Mouse (Mus musculus) neural tube, embryonic 14.5 days (tissue): Measurements from ENCODE around the gene Itgb1bp1. TPM values are rescaled to one million over a fixed set of nuclear protein-coding genes. Genes with fewer than 3 reads are reported as not detected.

ENCODE experiments used
- ATAC-seq: fragments of 200-750 bp; cut with Nextera tagmentation; 2 replicates; pipeline ENCODE4 v1.8.0; 2017; ENCODE audit warnings: low read depth, mild to moderate bottlenecking, moderate TSS enrichment, moderate library complexity
- H3K27ac ChIP-seq: fragments of 300-500 bp; sonication (generic); 2 replicates; pipeline ENCODE4 v1.5.1; 2014; ENCODE audit warnings: low read depth, mild to moderate bottlenecking, control low read depth, low read length, moderate library complexity, mixed read lengths
- H3K27me3 ChIP-seq: fragments of 300-500 bp; sonication (generic); 2 replicates; pipeline ENCODE4 v1.6.1; 2014; ENCODE audit warnings: low read length; ENCODE audit not compliant: control insufficient read depth, insufficient read depth
- H3K36me3 ChIP-seq: fragments of 300-500 bp; sonication (generic); 2 replicates; pipeline ENCODE4 v1.6.1; 2014; ENCODE audit warnings: low read length, mixed read lengths; ENCODE audit not compliant: control insufficient read depth, insufficient read depth
- H3K4me1 ChIP-seq: fragments of 300-500 bp; sonication (generic); 2 replicates; pipeline ENCODE4 v1.6.1; 2014; ENCODE audit warnings: low read length; ENCODE audit not compliant: control insufficient read depth, insufficient read depth
- H3K4me2 ChIP-seq: fragments of 300-500 bp; sonication (generic); 2 replicates; pipeline ENCODE4 v1.6.1; 2014; ENCODE audit warnings: mild to moderate bottlenecking, low read depth, low read length, control low read depth
- H3K4me3 ChIP-seq: fragments of 300-500 bp; sonication (generic); 2 replicates; pipeline ENCODE4 v1.5.1; 2014; ENCODE audit warnings: low read depth, low read length, control low read depth, mixed read lengths
- H3K9ac ChIP-seq: fragments of 300-500 bp; sonication (generic); replicated peaks from 2 replicates; pipeline ENCODE4 v1.6.1; 2014; ENCODE audit warnings: low read depth, mild to moderate bottlenecking, control low read depth, low read length, mixed read lengths
- H3K9me3 ChIP-seq: fragments of 300-500 bp; sonication (generic); 2 replicates; pipeline ENCODE4 v1.6.1; 2016; ENCODE audit warnings: low read length; ENCODE audit not compliant: control insufficient read depth
- WGBS: fragments of 180-500 bp; shearing (Covaris S2); extraction: QIAGEN DNeasy Blood & Tissue Kit; methylation state at CpG from one replicate; pipeline ENCODE4 v1.1.7; 2014; 5-methylcytosine and 5-hydroxymethylcytosine counted together
- polyA plus RNA-seq: library from polyadenylated mRNA; unstranded; fragments of >200 nt; fragmentation: Nextera tagmentation; extraction: Ambion mirVana; gene quantifications from 2 replicates; pipeline ENCODE4 v1.2.1, GENCODE M21; 2014

Gene Itgb1bp1
- polyA plus RNA-seq, 1 experiment from 2014 or later: 40.6 TPM

DNA sequence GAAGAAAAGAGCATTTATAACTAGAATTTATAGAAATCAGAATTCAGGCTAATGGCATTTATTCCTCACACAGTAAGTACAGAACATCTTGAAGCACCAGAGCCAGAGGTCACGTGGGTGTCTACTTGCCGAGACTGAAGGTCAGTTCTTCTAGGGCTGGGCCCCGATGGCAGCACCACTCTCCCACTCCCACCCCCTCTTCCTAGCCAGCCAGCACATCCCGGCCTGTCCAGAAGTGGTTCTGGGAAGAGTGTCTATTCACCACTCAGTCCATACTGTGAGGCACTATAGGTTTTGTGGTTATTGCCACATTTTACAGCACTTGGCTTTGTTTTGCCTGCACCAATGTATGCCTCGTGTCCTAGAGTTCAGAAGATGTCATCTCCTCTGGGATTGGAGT lies 38.0 kb upstream of the Itgb1bp1 start:
- H3K27me3 ChIP-seq: no peaks in the 10 kb centered on the region
- WGBS: 33% methylated on average over 5 of the region's 5 CpGs
- no peaks in the 10 kb centered on the region for H3K9me3 ChIP-seq
- peaks cover 24% of the 10 kb centered on the region for H3K36me3 ChIP-seq
- no peak overlapping the region for H3K9ac ChIP-seq
- H3K4me3 ChIP-seq: no peak overlapping the region
- H3K4me1 ChIP-seq: no peaks in the 10 kb centered on the region
- H3K4me2 ChIP-seq: no peak overlapping the region
- no peak for ATAC-seq
- H3K27ac ChIP-seq: no peak overlapping the region

DNA sequence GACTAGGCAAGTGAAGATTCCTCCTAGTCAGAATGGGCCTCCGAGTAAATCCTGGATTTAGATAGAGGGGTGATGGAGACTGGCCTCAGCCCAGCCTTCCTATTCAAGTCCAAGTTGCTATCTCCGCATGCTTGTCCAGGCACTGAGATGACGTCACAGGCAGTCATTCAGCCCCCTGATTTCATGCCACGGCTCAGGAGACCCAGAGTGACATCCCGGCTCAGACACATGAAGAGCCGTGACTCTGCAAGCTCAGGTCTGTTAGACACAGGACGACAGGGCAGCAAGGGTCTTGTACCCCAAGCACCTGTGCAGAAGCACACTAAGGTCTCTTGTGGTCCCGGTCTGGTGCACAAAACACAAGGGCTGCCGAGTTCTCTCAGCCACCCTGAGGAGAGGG lies 36.8 kb upstream of the Itgb1bp1 start:
- peaks cover 20% of the 10 kb centered on the region for H3K36me3 ChIP-seq
- H3K27ac ChIP-seq: no peak overlapping the region
- H3K27me3 ChIP-seq: no peaks in the 10 kb centered on the region
- H3K4me2 ChIP-seq: no peak overlapping the region
- ATAC-seq: no peak
- WGBS: 83% methylated on average over 9 of the region's 9 CpGs
- H3K9ac ChIP-seq: no peak overlapping the region
- H3K9me3 ChIP-seq: no peaks in the 10 kb centered on the region
- no peaks in the 10 kb centered on the region for H3K4me1 ChIP-seq
- H3K4me3 ChIP-seq: no peak overlapping the region

DNA sequence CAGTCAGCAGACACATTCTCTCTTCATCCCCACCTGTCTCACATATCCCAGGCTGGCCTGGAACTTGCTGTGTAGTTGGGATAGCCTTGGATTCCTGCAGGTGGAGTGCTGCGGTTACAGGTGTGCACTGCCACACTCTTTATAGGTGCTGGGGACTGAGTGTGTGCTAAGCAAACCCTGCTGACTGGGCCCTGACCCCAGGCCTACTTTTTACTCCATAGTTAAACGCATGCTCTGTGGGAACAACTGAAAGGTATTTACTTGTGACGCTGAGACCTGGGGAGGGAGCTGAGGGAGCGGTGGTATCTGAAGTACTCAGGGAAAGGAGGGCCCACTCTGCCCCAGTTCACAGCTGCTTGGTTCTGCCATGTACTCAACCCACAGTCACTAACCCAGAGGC lies 36.2 kb upstream of the Itgb1bp1 start:
- no peak for ATAC-seq
- no peak overlapping the region for H3K9ac ChIP-seq
- H3K4me3 ChIP-seq: no peak overlapping the region
- no peaks in the 10 kb centered on the region for H3K9me3 ChIP-seq
- peaks cover 15% of the 10 kb centered on the region for H3K36me3 ChIP-seq
- H3K4me2 ChIP-seq: no peak overlapping the region
- no peaks in the 10 kb centered on the region for H3K4me1 ChIP-seq
- H3K27ac ChIP-seq: no peak overlapping the region
- H3K27me3 ChIP-seq: no peaks in the 10 kb centered on the region
- 90% methylated on average over 4 of the region's 4 CpGs for WGBS

DNA sequence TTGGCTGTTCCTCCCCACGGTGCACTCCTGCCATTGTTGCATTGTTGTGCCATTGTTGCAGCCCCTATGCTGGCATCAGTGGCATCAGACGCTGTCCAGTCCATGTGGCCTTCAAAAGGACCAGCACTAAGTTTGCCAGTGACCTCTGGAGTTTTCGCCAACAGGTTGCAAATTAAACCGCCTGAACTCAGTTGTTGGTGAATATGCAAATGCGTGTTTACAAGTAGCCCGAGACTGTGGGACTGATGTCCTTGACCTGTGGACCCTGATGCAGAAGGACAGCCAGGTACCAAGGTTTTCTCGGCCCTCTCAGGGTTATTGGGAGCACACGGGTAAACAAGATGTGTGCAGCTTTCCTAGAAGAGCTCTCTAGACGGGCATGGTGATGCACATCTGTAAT lies 35.1 kb upstream of the Itgb1bp1 start:
- H3K9ac ChIP-seq: no peak overlapping the region
- no peaks in the 10 kb centered on the region for H3K27me3 ChIP-seq
- H3K27ac ChIP-seq: no peak overlapping the region
- WGBS: 85% methylated on average over 9 of the region's 9 CpGs
- no peaks in the 10 kb centered on the region for H3K9me3 ChIP-seq
- no peak for ATAC-seq
- H3K4me3 ChIP-seq: no peak overlapping the region
- H3K4me1 ChIP-seq: no peaks in the 10 kb centered on the region
- H3K36me3 ChIP-seq: peaks cover 15% of the 10 kb centered on the region
- H3K4me2 ChIP-seq: no peak overlapping the region

DNA sequence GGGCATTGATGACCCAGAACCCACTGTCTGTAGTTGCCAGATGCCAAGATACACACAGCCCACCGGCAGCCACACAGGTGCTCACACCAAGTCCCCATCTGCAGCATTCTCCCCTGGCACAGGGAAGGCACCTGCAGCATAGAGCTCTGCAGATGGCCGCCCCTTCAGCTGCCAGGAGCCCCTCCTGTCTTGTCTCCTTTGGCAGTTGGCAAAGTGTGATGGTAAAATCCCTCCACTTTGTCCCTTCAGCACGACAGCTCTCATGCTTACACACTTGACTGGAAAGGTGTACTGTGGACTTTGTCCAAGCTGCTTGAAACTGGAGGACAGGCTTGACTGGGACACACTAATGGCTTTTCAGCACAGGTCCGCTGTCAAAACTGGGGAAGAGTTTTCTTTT lies 34.2 kb upstream of the Itgb1bp1 start:
- Histone ChIP-seq H3K27me3 (no peaks in the 10 kb centered on the region), H3K4me1 (no peaks in the 10 kb centered on the region), H3K9ac (no peak overlapping the region), H3K36me3 (peaks cover 12% of the 10 kb centered on the region; the same call in 1 of the 2 replicates), H3K4me2 (no peak overlapping the region), H3K27ac (no peak overlapping the region), H3K9me3 (no peaks in the 10 kb centered on the region), H3K4me3 (no peak overlapping the region)
- WGBS: 87% methylated on average over 4 of the region's 4 CpGs
- ATAC-seq: no peak

DNA sequence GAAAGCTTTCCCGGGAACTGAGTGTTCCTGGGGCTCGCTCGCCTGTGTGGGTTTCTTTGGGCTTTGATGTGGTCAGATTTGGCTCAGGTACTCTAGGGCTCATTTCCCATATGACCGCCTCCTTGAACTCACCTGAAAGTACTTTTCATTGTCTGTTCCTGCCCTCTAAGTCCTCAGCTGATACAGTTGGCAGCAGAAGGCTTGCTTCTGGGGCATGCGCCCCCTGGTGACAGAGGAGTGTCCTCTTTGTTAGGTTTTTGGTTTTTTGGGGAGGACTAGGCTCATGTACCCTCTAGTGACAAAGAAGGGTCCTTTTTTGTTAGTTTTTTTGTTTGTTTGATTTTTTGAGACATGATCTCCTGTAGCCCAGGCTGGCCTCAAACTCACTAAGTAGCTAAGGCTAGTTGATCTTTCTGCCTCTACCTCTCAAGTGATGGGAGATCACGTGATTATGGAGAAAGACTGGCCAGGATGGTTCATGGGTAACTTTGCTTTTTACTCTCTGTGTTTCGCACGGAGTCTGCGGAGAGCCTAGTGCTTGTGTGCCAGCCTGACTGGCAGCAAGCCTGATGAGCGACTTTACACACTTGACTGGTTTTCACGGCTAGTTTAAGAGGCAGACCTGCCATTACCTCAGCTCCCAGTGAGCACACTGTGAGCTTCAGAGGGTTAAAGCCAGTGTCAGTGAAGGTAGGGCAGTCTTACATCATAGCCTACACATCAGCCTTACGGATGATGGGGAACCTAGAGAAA lies 32.2 kb upstream of the Itgb1bp1 start:
- ATAC-seq: no peak
- H3K4me3 ChIP-seq: no peak overlapping the region
- H3K36me3 ChIP-seq: peaks cover 8% of the 10 kb centered on the region
- H3K9ac ChIP-seq: no peak overlapping the region
- WGBS: 76% methylated on average over 12 of the region's 12 CpGs
- no peaks in the 10 kb centered on the region for H3K27me3 ChIP-seq
- no peak overlapping the region for H3K27ac ChIP-seq
- H3K9me3 ChIP-seq: no peaks in the 10 kb centered on the region
- no peaks in the 10 kb centered on the region for H3K4me1 ChIP-seq
- H3K4me2 ChIP-seq: no peak overlapping the region

DNA sequence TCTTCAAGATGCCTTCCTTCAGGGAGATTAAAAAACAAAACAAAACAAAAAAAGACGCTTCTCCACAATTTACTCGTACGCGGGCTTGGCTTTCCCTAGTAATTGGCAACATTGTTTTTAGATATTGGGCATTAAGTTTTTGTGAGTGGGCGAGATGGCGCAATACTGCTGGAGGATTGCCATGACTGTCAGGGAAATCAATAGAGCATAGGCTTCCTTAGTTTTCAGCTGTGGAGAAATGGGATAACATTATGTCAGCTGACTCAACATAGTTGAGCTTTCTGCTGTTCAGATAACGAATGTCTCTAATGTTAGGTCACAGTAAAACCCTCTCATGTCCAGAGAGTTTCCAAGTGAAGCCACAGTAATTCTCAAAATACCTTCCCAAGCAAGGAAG lies 30.8 kb upstream of the Itgb1bp1 start:
- no peaks in the 10 kb centered on the region for H3K4me1 ChIP-seq
- ATAC-seq: no peak
- no peak overlapping the region; the same call in 1 of the 2 replicates for H3K9ac ChIP-seq
- peak overlapping the region; percentile 56 for H3K4me2 ChIP-seq
- H3K27me3 ChIP-seq: no peaks in the 10 kb centered on the region
- no peak overlapping the region for H3K27ac ChIP-seq
- WGBS: 32% methylated on average over 7 of the region's 7 CpGs
- peaks cover 20% of the 10 kb centered on the region for H3K36me3 ChIP-seq
- no peaks in the 10 kb centered on the region for H3K9me3 ChIP-seq
- H3K4me3 ChIP-seq: peak overlapping the region; percentile 63

DNA sequence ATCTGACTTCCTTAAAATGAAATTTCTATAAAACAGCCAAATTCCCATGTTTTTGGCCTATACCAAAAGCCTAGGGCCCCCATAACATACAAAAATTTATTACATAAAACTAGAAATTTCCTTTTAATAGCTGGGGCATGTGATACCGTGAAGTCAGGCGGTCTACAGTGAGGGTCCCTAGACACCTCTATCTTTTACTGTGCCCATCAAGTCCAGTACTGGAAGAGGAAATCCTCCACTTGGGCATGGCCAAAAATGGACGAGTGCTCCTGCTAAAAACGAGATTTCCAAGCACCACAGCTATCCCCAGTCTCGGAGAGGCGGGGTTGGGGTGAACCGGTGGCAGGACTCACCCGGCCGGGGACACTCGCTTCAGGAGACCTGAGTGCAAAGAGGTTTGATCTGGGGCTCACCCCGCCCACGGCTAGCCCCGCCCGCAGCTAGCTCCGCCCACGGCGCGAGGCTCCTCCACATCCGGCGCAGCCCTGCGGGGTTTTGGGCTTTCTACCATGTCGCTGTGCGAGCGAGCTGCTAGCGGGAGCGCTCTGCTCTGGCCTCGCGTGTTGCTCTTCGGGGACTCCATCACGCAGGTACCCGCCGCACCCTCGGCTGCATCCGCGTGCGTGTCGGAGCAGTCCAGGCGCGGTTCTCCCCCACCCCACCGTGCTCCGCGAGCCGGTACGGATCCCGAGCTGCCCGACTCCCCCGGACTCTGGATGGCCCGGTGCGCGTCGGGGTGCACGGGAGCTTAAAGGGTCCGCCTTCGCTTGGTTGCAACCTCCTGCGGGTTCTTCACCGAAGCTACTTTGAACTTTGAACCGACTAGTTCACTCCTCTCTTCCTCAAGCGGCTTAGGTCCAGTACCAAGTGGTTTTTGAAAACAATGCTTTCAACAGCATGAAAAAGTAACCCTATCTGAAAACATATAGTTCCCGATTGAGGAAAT lies 30.1 kb upstream of the Itgb1bp1 start, which contains the start of gene Iah1:
Gene Iah1, plus strand, starts transcription at position 467 of the 946 bp plus-strand sequence.
- Histone ChIP-seq H3K4me2 (peak within 1 kb of the TSS; percentile 56), H3K27ac (no peak within 1 kb of the TSS), H3K36me3 (peaks cover 25% of the 10 kb centered on the region), H3K9ac (peak within 1 kb of the TSS; percentile 73), H3K27me3 (no peaks in the 10 kb centered on the region), H3K4me1 (no peaks in the 10 kb centered on the region), H3K9me3 (no peaks in the 10 kb centered on the region), H3K4me3 (peak within 1 kb of the TSS; percentile 63)
- peak; percentile 91 for ATAC-seq
- 2% methylated on average over 55 of the region's 59 CpGs for WGBS

DNA sequence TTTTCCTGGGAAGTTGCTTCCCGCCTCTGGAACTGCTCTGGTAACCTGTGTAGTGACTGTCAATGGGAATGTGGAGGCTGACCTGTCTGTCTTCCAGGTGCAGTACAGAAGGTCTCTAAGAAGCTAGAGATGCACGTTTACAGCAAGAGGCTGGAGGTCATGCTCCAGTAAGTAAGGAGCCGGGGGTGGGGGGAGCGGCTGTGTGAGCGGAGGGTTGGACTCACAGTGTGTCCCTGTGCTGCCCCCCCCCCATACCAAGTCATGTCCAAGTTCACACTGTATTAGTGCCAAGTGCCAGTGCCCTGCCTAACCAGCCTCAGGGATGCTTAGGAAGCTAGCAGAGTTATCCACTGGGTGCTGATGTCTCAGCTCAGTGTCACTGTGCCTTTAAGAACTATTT lies 26.1 kb upstream of the Itgb1bp1 start:
- no peak for ATAC-seq
- Histone ChIP-seq H3K4me2 (no peak overlapping the region), H3K9me3 (no peaks in the 10 kb centered on the region), H3K27ac (no peak overlapping the region), H3K36me3 (peaks cover 52% of the 10 kb centered on the region), H3K9ac (no peak overlapping the region), H3K4me3 (no peak overlapping the region), H3K4me1 (no peaks in the 10 kb centered on the region), H3K27me3 (no peaks in the 10 kb centered on the region)
- 92% methylated on average over 5 of the region's 5 CpGs for WGBS
